Mouse (Mus musculus) kidney, postnatal 10 days (tissue): ENCODE measurements around the gene Myl9.
"Not testable (repeated sequence)": the region's sequence is repeated elsewhere in the genome, so short reads cannot be mapped to it uniquely, and the experiment has no call there.

ENCODE experiments used
- DNase-seq: peaks from one replicate; pipeline ENCODE4 v3.0.0; 2021; ENCODE audit warnings: mixed read lengths

Myl9 gene

GRCm38 (mm10) chr2:156787090-156787775 lies 12.0 kb downstream of the Myl9 start:
- DNase-seq: no peak

DNA sequence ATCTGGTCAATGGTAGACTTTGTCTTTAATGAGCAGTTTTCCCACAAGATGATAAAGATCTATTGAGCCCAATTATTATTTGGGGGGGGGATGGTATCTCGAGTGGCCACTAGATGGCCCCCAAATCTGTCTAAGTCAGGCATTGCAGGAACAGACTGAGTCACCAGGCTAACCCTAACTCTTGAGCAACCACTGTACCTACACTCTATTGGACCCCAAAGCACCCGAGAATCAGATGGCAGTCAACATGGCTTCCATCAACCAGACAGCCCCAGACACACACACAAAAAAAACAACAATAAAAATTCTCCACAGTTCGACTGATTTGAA lies 12.5 kb downstream of the Myl9 start:
- DNase-seq: peak; percentile 47

DNA sequence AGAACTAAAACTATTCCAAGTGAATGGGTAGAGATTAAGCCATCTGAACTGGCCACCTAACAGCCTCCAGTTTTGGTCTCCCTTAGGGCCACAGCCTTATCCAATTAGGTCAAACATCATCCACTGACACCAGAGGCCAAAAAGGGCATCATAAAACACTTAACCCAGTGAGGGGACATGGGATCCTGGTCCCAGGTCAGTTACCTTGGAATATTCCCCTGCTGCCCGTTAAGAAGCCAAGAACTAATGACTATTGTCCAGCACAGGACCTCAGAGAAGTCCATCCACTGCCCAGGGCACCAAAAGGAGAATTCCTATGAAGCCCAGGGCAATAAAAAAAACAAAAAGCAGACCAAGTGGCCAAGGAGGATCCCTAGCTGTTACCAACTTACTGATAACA lies 13.6 kb downstream of the Myl9 start:
- no peak for DNase-seq

DNA sequence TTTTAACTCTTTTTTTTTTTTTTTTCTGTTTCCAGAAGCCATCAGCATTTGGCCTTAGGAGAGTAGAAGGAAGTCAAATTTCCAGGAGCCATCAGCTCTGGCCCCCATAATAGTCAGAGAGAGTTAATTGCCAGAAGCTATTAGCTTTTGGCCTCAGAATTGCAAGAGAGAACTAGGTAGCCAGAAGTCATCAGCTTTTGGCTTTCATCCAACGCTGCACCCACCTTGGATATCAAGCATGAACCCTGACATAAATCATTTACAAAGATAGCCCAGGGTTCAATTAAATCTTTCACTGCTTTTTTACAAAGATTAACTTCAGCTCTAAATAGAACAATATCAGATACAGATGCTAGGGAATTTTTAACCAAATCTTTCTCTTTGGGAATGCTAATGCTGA lies 23.3 kb downstream of the Myl9 start:
- DNase-seq: peak; percentile 50

DNA sequence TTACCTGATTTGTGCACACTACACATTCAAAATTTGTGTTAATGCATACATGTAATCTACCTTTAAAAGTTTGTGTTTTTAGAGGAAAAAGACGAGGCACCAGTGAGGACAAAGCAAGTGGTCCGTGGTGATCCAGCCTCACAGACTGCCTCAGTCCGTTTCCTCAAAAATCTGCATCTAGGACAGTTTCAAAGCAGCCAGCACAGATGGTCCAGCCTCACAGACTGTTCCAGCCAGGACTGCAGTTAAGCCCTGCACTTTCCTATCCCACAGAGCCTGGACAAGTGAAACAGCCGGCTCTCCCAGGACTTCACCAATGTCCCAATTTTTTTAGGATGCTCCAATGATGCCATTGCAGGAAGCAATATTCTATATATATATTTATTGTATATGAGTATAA lies 25.8 kb downstream of the Myl9 start:
- DNase-seq: no peak

DNA sequence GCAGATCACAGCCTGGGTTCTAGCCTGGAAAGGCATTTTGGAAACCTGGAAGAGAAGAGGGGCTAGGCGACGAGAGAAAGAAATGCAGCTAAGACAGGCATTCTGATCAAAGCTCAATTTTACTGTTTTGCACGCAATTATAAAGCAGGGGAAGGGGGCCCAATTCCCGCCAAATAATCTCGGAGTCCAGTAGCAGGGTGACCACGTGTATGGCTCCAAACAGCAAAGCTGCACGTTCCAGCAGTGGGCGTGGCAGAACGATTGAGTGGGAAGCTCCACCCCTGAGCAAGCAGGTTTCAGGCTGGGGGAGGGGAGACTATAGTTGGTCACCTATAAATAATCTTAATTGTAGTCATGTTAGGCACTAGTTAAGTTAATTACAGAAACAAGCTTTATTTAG lies 26.9 kb downstream of the Myl9 start:
- DNase-seq: not testable (repeated sequence)

GRCm38 (mm10) chr2:156803698-156804372 lies 28.6 kb downstream of the Myl9 start:
- no peak for DNase-seq

DNA sequence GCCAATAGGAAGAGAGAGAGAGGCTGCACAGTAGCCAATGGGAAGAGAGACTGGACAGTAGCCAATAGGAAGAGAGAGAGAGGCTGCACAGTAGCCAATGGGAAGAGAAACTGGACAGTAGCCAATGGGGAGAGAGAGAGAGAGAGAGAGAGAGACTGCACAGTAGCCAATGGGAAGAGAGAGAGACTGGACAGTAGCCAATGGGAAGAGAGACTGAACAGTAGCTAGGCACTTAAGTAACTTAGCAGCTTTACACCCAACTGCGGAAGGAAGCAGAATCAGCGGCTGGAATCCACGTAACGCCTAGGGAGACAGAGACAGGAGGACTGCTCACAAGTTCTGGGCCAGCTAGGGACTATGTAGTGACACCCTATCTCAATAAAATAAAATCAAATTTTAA lies 29.4 kb downstream of the Myl9 start:
- no peak for DNase-seq

GRCm38 (mm10) chr2:156806886-156807285 lies 31.7 kb downstream of the Myl9 start:
- no peak for DNase-seq

- DNase-seq: peak; percentile 87
Observed at GRCm38 (mm10) chr2:156809579-156809978, 34.4 kb downstream of the Myl9 start.

DNA sequence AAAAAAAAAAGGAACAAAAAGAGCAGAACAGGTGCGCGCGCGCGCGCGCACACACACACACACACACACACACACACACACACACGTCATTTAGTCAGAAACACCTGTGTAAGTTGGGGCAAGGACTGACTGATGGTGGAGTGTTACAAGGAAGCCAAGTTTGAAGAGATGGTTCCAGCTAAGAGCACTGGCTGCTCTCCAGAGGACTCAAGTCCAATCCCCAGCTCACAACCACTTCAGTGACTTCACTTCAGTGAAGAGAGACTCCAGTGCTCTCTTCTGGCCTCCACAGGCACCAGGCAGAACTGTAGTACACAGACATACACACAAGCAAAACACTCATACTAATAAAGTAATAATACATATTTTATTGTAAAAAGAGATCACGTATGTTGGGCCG lies 35.5 kb downstream of the Myl9 start:
- peak; percentile 27 for DNase-seq

DNA sequence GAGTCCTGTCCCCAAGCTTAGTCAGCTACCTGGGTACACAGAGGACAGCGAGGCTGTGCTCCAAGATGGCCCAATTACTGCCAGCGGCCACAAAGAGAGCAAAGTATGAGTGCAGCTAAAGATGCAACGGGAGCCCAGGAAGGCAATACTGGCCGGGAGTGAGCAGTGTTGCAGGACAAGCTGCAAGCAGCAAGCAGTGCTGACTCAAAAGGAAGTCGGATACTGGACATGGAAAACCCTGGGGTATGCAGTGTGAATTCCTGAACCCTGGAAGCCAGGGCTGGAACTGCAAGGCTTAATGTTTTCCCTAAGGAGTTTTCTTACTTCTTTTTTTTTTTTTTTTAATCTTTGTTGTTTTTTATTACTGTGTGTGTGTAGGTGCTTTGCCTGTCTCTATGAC lies 36.3 kb downstream of the Myl9 start:
- peak; percentile 37 for DNase-seq

DNA sequence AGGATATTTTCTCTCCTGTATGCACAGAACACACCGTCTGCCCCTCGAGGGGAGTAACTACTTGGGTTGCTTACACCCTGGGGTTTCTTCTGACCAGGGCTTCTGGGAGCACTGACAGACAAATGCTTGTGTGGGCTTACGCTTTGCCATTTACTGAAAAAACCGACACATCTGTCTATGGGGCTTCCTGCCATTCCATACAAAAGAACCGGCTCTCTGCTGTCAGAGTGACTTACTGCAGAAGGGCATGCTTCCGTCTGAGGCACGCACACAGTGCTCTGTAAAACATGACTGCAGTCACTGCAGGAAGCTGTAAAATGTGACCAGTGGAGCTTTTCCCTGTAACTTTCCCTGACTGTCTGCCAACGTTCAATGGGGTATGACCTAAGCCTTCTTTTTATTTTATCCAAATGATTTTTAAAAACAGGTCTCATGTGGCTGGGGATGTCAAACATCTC lies 39.2 kb downstream of the Myl9 start:
- DNase-seq: peak; percentile 76

GRCm38 (mm10) chr2:156814893-156815292 lies 39.7 kb downstream of the Myl9 start:
- peak; percentile 36 for DNase-seq

GRCm38 (mm10) chr2:156815412-156815811 lies 40.2 kb downstream of the Myl9 start:
- DNase-seq: no peak

- DNase-seq: no peak
Observed at GRCm38 (mm10) chr2:156816116-156816515, 40.9 kb downstream of the Myl9 start.

- DNase-seq: not testable (repeated sequence)
Observed at GRCm38 (mm10) chr2:156825128-156825527, 49.9 kb downstream of the Myl9 start.
